Mouse (Mus musculus) heart, adult 2 months (tissue): ENCODE measurements around the gene C530008M17Rik.

ENCODE experiments used
- CTCF ChIP-seq: fragments of 200-600 bp; IDR thresholded peaks from 2 replicates; pipeline ENCODE4 v1.8.1; 2022; ENCODE audit warnings: antibody characterized with exemption, mild to moderate bottlenecking, moderate library complexity
- EP300 ChIP-seq: fragments of 200-500 bp; IDR thresholded peaks from 2 replicates; pipeline ENCODE4 v1.6.1; 2011; ENCODE audit warnings: low read depth, low read length, control low read depth; ENCODE audit not compliant: insufficient read depth
- POLR2A ChIP-seq: fragments of 200-500 bp; IDR thresholded peaks from 2 replicates; pipeline ENCODE4 v1.6.1; 2011; ENCODE audit warnings: mild to moderate bottlenecking, low read depth, low read length, control low read depth; ENCODE audit not compliant: insufficient read depth

GRCm38 (mm10) chr5:76665421-76665820 lies 9.1 kb downstream of the C530008M17Rik start:
- TF ChIP-seq CTCF: no peak
- TF ChIP-seq POLR2A: no peak
- no peak for TF ChIP-seq EP300
